Mouse (Mus musculus) spleen, adult 2 months (tissue): ENCODE data around the gene Ednrb.
"Not testable (repeated sequence)": the region's sequence is repeated elsewhere in the genome, so short reads cannot be mapped to it uniquely, and the experiment has no call there.

Experiments
- CTCF ChIP-seq: fragments of 200-500 bp; IDR thresholded peaks from 2 replicates; pipeline ENCODE4 v1.5.1; 2011; ENCODE audit warnings: mild to moderate bottlenecking, inconsistent platforms; ENCODE audit not compliant: insufficient read depth, insufficient read length, insufficient replicate concordance; ENCODE audit errors: extremely low read depth
- POLR2A ChIP-seq: fragments of 200-500 bp; IDR thresholded peaks from 2 replicates; pipeline ENCODE4 v1.6.1; 2011; ENCODE audit warnings: low read depth, low read length, inconsistent platforms

GRCm38 (mm10) chr14:103780336-103780735 is 63.9 kb downstream of the Ednrb start:
- TF ChIP-seq POLR2A, CTCF: not testable (repeated sequence)
